Mouse (Mus musculus) ES-Bruce4 (cell line): ENCODE measurements around the gene Cfap57. TPM values are rescaled to one million over a fixed set of nuclear protein-coding genes. Genes with fewer than 3 reads are reported as not detected.

Experiments
- H3K27ac ChIP-seq: 2 replicates; pipeline ENCODE4 v1.5.1; 2012; ENCODE audit warnings: low read length, inconsistent platforms; ENCODE audit not compliant: insufficient read depth
- H3K27me3 ChIP-seq: 2 replicates; pipeline ENCODE4 v1.6.1; 2012; ENCODE audit warnings: mild to moderate bottlenecking, low read length, inconsistent platforms; ENCODE audit not compliant: control insufficient read depth, poor library complexity, insufficient read depth, severe bottlenecking
- H3K36me3 ChIP-seq: 2 replicates; pipeline ENCODE4 v1.6.1; 2012; ENCODE audit warnings: inconsistent platforms, mild to moderate bottlenecking, low read length, moderate library complexity; ENCODE audit not compliant: control insufficient read depth, poor library complexity, insufficient read depth, severe bottlenecking
- H3K4me1 ChIP-seq: one replicate; pipeline ENCODE4 v1.8.1; 2011; ENCODE audit warnings: low read length; ENCODE audit not compliant: control insufficient read depth, insufficient read depth
- H3K4me3 ChIP-seq: 2 replicates; pipeline ENCODE4 v1.5.1; 2011; ENCODE audit warnings: low read depth, mild to moderate bottlenecking, low read length
- H3K9ac ChIP-seq: 2 replicates; pipeline ENCODE4 v1.6.1; 2012; ENCODE audit warnings: low read depth, mild to moderate bottlenecking, inconsistent platforms; ENCODE audit not compliant: poor library complexity, severe bottlenecking
- H3K9me3 ChIP-seq: replicated peaks from 2 replicates; pipeline ENCODE4 v1.6.1; 2012; ENCODE audit warnings: mild to moderate bottlenecking, low read length, inconsistent platforms; ENCODE audit not compliant: control insufficient read depth, poor library complexity, insufficient read depth, severe bottlenecking
- CTCF ChIP-seq: IDR thresholded peaks from one replicate; pipeline ENCODE4 v1.8.1; 2011; ENCODE audit warnings: low read depth, low read length
- EP300 ChIP-seq: IDR thresholded peaks from 2 replicates; pipeline ENCODE4 v1.6.1; 2011; ENCODE audit warnings: low read depth, low read length; ENCODE audit not compliant: insufficient read depth
- POLR2A ChIP-seq: IDR thresholded peaks from one replicate; pipeline ENCODE4 v1.8.1; 2011; ENCODE audit warnings: low read length; ENCODE audit not compliant: insufficient read depth
- polyA plus RNA-seq: library from polyadenylated mRNA; stranded (reverse); fragments of >200 nt; gene quantifications from 2 replicates; pipeline ENCODE4 v1.2.4, GENCODE M21; 2011; ENCODE audit warnings: low read depth; ENCODE audit not compliant: missing spikeins, insufficient read depth, insufficient read length

The Cfap57 gene
- polyA plus RNA-seq, 1 experiment = not detected

DNA sequence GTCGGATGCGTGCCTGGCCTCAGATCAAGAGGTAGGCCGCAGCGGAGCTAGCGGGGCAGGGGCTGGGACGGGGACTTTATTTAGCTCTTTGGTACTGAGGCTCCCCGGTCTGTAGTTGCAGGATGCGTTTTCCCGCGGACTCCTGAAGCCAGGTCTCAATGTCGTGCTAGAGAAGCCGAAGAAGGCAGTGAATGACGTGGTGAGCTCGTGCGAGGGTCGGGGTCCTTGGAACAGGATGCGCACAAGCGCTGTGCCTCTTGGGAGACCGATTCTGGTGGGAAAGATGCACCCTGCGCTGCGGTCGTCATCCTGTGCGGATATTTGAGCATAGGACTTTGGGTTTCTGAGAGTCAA, 367 bp upstream of the Cfap57 start:
- H3K9ac ChIP-seq = peak overlapping the region; percentile 73
- H3K9me3 ChIP-seq = no peaks in the 10 kb centered on the region
- no peak for TF ChIP-seq EP300
- no peak for TF ChIP-seq CTCF
- no peak for TF ChIP-seq POLR2A
- H3K4me1 ChIP-seq = no peaks in the 10 kb centered on the region
- peaks cover 28% of the 10 kb centered on the region for H3K36me3 ChIP-seq
- no peaks in the 10 kb centered on the region for H3K27me3 ChIP-seq
- no peak overlapping the region for H3K27ac ChIP-seq
- peak overlapping the region; percentile 93 for H3K4me3 ChIP-seq

DNA sequence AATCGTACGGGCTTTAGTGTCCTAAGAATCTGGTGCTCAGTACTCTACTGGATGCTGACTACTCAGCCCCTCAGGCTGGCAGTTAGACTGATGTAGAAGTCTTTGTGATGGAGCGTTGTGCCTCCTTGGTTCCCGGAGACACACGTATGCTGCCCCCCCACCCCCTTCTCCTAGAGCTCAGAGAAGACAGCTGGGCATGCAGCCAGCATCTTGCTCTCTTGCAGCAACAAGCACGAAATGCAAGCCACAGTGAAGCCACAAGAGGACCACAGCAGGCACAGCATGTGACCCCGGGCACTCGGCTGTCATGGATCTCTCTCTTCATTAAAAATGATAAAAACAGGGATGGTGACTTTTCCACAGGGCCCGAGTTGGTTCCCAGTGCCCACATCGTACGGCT, 5.2 kb downstream of the Cfap57 start:
- Histone ChIP-seq H3K9ac (no peak overlapping the region), H3K9me3 (no peaks in the 10 kb centered on the region), H3K27ac (no peak overlapping the region), H3K4me1 (no peaks in the 10 kb centered on the region), H3K27me3 (no peaks in the 10 kb centered on the region), H3K4me3 (no peak overlapping the region), H3K36me3 (no peaks in the 10 kb centered on the region)
- no peak for TF ChIP-seq EP300
- TF ChIP-seq CTCF = no peak
- TF ChIP-seq POLR2A = no peak

- no peak overlapping the region for H3K27ac ChIP-seq
- TF ChIP-seq POLR2A (no peak), CTCF (no peak), EP300 (peak; percentile 58; the same call in 1 of the 2 replicates)
Measured at GRCm38 (mm10) chr4:118612619-118613018, 8.0 kb downstream of the Cfap57 start.

DNA sequence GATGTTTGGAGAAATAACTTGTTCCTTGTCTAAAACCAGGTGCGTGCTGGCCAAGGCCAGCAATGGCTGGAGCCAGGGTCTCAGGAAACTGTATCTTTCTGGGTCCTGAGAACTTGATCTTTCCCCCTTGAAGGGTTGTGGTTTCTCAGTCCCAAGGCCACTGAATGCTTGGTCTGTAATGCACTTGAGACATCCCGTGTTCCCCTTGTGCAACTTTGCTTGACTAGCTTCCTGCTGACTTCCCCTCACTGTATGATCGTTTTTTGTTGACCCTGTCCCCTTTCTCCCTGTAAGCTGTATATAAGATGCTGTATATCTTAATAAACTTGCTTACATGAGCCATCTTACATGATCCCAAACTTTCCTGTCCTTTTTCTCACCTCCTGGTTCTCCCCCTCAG, 10.7 kb downstream of the Cfap57 start:
- no peak overlapping the region for H3K4me3 ChIP-seq
- TF ChIP-seq CTCF (no peak), EP300 (no peak), POLR2A (no peak)
- H3K36me3 ChIP-seq = no peaks in the 10 kb centered on the region
- no peak overlapping the region for H3K9ac ChIP-seq
- no peaks in the 10 kb centered on the region for H3K9me3 ChIP-seq
- no peaks in the 10 kb centered on the region for H3K4me1 ChIP-seq
- no peak overlapping the region for H3K27ac ChIP-seq
- no peaks in the 10 kb centered on the region for H3K27me3 ChIP-seq

More at GRCm38 (mm10) chr4:118612619-118613018, 8.0 kb downstream of the Cfap57 start:
- H3K4me3 ChIP-seq = no peak overlapping the region
- no peaks in the 10 kb centered on the region for H3K36me3 ChIP-seq
- H3K9ac ChIP-seq = no peak overlapping the region
- H3K27me3 ChIP-seq = no peaks in the 10 kb centered on the region
- no peaks in the 10 kb centered on the region for H3K4me1 ChIP-seq
- no peaks in the 10 kb centered on the region for H3K9me3 ChIP-seq

GRCm38 (mm10) chr4:118604065-118604464, 16.5 kb downstream of the Cfap57 start:
- H3K36me3 ChIP-seq = no peaks in the 10 kb centered on the region
- no peaks in the 10 kb centered on the region for H3K4me1 ChIP-seq
- H3K27me3 ChIP-seq = no peaks in the 10 kb centered on the region
- no peaks in the 10 kb centered on the region for H3K9me3 ChIP-seq
- H3K4me3 ChIP-seq = no peak overlapping the region
- H3K27ac ChIP-seq = no peak overlapping the region
- TF ChIP-seq EP300 = no peak
- no peak for TF ChIP-seq POLR2A
- TF ChIP-seq CTCF = no peak
- no peak overlapping the region for H3K9ac ChIP-seq

DNA sequence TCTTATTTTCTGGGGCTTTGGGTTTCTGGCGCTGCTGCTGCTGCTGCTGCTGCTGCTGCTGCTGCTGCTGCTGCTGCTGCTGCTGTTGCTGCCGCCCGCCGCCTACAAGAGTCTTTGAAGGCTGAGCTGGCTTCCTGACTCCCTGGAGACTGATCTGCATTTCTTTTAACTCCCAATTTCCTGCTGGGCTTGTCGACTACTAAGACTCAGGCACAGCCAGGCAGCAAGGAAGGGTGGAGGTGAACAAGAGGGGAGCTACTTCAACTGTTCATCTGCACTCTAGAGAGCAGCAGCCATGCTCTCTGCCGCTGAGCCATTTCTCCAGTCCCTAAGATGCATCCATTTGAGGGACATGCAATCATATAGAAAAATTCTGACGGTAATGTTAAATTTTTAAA, 30.8 kb downstream of the Cfap57 start:
- no peak overlapping the region for H3K4me3 ChIP-seq
- TF ChIP-seq EP300 (0 out of 2 replicates have a peak, but pooled peaks have one; percentile 53), POLR2A (no peak)
- no peak overlapping the region for H3K27ac ChIP-seq
- H3K36me3 ChIP-seq = no peaks in the 10 kb centered on the region
- no peak overlapping the region for H3K9ac ChIP-seq
- H3K27me3 ChIP-seq = no peaks in the 10 kb centered on the region
- peaks cover 7% of the 10 kb centered on the region for H3K4me1 ChIP-seq
- no peaks in the 10 kb centered on the region; the same call in 1 of the 2 replicates for H3K9me3 ChIP-seq
